Mouse (Mus musculus): ENCODE measurements around the gene Myh14. TPM values are rescaled to one million over a fixed set of nuclear protein-coding genes. Genes with fewer than 3 reads are reported as not detected.

Myh14 gene
- polyA plus RNA-seq, 1 experiment from 2014 or later, result 4.3 TPM

- Histone ChIP-seq H3K9me3 (no peaks in the 10 kb centered on the region), H3K27ac (replicated peaks) (no peak overlapping the region), H3K4me1 (no peaks in the 10 kb centered on the region), H3K4me3 (no peak overlapping the region), H3K36me3 (replicated peaks) (no peaks in the 10 kb centered on the region), H3K27me3 (replicated peaks; ENCODE audit: low read depth, poor library complexity, severe bottlenecking) (no peaks in the 10 kb centered on the region)
- peak; percentile 80 for DNase-seq (ENCODE audit: low spot score)
- WGBS, result 54% methylated on average over 18 of the region's 18 CpGs
Measured at GRCm38 (mm10) chr7:44560435-44561400, 109.9 kb downstream of the Myh14 start.

- DNase-seq (ENCODE audit: low spot score), result no peak
- H3K27ac ChIP-seq (replicated peaks), result no peak overlapping the region
- H3K9me3 ChIP-seq, result no peaks in the 10 kb centered on the region
- no peaks in the 10 kb centered on the region for H3K36me3 ChIP-seq (replicated peaks)
- no peak overlapping the region for H3K4me3 ChIP-seq
- H3K4me1 ChIP-seq, result peaks cover 13% of the 10 kb centered on the region
- WGBS, result 76% methylated on average over 2 of the region's 2 CpGs
- no peaks in the 10 kb centered on the region for H3K27me3 ChIP-seq (replicated peaks; ENCODE audit: low read depth, poor library complexity, severe bottlenecking)
Measured at GRCm38 (mm10) chr7:44557629-44558028, 113.0 kb downstream of the Myh14 start.

Other genes with a start within 250 kb of the Myh14 start
- 0.68 and 1.1 TPM in 2 replicates for gene Lrrc4b, start 241.8 kb downstream of the Myh14 start, polyA plus RNA-seq (2016; fragmentation: Nextera tagmentation; extraction: Ambion mirVana)
- 0.64 TPM in 1 of 2 replicates, not detected in the other for gene Aspdh, start 205.5 kb downstream of the Myh14 start, polyA plus RNA-seq (2016; fragmentation: Nextera tagmentation; extraction: Ambion mirVana)
- 80.3 and 85.1 TPM in 2 replicates for gene Josd2, start 202.9 kb downstream of the Myh14 start, polyA plus RNA-seq (2016; fragmentation: Nextera tagmentation; extraction: Ambion mirVana)
- gene Emc10, start 174.3 kb downstream of the Myh14 start, polyA plus RNA-seq (2016; fragmentation: Nextera tagmentation; extraction: Ambion mirVana), result 82.7 and 85.8 TPM in 2 replicates
- gene Fam71e1, start 174.3 kb downstream of the Myh14 start, polyA plus RNA-seq (2016; fragmentation: Nextera tagmentation; extraction: Ambion mirVana), result 13.5 and 14.4 TPM in 2 replicates
- 0.04 and 0.08 TPM in 2 replicates for gene Mybpc2, start 146.2 kb downstream of the Myh14 start, polyA plus RNA-seq (2016; fragmentation: Nextera tagmentation; extraction: Ambion mirVana)
- gene Spib, start 138.8 kb downstream of the Myh14 start, polyA plus RNA-seq (2016; fragmentation: Nextera tagmentation; extraction: Ambion mirVana), result not detected in 2 replicates
- 164 and 171 TPM in 2 replicates for gene Pold1, start 122.0 kb downstream of the Myh14 start, polyA plus RNA-seq (2016; fragmentation: Nextera tagmentation; extraction: Ambion mirVana)
- 75.0 and 77.6 TPM in 2 replicates for gene Nr1h2, start 116.9 kb downstream of the Myh14 start, polyA plus RNA-seq (2016; fragmentation: Nextera tagmentation; extraction: Ambion mirVana)
- 0.78 and 0.88 TPM in 2 replicates for gene Napsa, start 98.5 kb downstream of the Myh14 start, polyA plus RNA-seq (2016; fragmentation: Nextera tagmentation; extraction: Ambion mirVana)
- gene Kcnc3, start 80.2 kb downstream of the Myh14 start, polyA plus RNA-seq (2016; fragmentation: Nextera tagmentation; extraction: Ambion mirVana), result 0.44 and 0.63 TPM in 2 replicates
- gene Izumo2, start 37.9 kb upstream of the Myh14 start, polyA plus RNA-seq (2016; fragmentation: Nextera tagmentation; extraction: Ambion mirVana), result not detected in 2 replicates
- 37.5 and 39.3 TPM in 2 replicates for gene Vrk3, start 77.6 kb upstream of the Myh14 start, polyA plus RNA-seq (2016; fragmentation: Nextera tagmentation; extraction: Ambion mirVana)
- 3.6 and 4.2 TPM in 2 replicates for gene Zfp473, start 80.2 kb upstream of the Myh14 start, polyA plus RNA-seq (2016; fragmentation: Nextera tagmentation; extraction: Ambion mirVana)
- 169 and 173 TPM in 2 replicates for gene Nup62, start 145.2 kb upstream of the Myh14 start, polyA plus RNA-seq (2016; fragmentation: Nextera tagmentation; extraction: Ambion mirVana)
- gene Il4i1, start 145.5 kb upstream of the Myh14 start, polyA plus RNA-seq (2016; fragmentation: Nextera tagmentation; extraction: Ambion mirVana), result 1.0 and 1.5 TPM in 2 replicates
- gene Atf5, start 145.8 kb upstream of the Myh14 start, polyA plus RNA-seq (2016; fragmentation: Nextera tagmentation; extraction: Ambion mirVana), result 3.2 and 3.6 TPM in 2 replicates
- 92.2 and 95.4 TPM in 2 replicates for gene Akt1s1, start 178.1 kb upstream of the Myh14 start, polyA plus RNA-seq (2016; fragmentation: Nextera tagmentation; extraction: Ambion mirVana)
- gene Tbc1d17, start 178.2 kb upstream of the Myh14 start, polyA plus RNA-seq (2016; fragmentation: Nextera tagmentation; extraction: Ambion mirVana), result 77.2 and 82.7 TPM in 2 replicates
- gene Pnkp, start 186.3 kb upstream of the Myh14 start, polyA plus RNA-seq (2016; fragmentation: Nextera tagmentation; extraction: Ambion mirVana), result 34.4 and 36.3 TPM in 2 replicates
- 514 and 525 TPM in 2 replicates for gene Ptov1, start 198.9 kb upstream of the Myh14 start, polyA plus RNA-seq (2016; fragmentation: Nextera tagmentation; extraction: Ambion mirVana)
- 135 and 146 TPM in 2 replicates for gene Med25, start 221.9 kb upstream of the Myh14 start, polyA plus RNA-seq (2016; fragmentation: Nextera tagmentation; extraction: Ambion mirVana)
- 17.6 and 20.1 TPM in 2 replicates for gene Fuz, start 225.2 kb upstream of the Myh14 start, polyA plus RNA-seq (2016; fragmentation: Nextera tagmentation; extraction: Ambion mirVana)

Data from embryonic facial prominence, embryonic 10.5 days (tissue).